8 mouse cellular contexts compared by ENCODE assay signal in the genomic region with DNA sequence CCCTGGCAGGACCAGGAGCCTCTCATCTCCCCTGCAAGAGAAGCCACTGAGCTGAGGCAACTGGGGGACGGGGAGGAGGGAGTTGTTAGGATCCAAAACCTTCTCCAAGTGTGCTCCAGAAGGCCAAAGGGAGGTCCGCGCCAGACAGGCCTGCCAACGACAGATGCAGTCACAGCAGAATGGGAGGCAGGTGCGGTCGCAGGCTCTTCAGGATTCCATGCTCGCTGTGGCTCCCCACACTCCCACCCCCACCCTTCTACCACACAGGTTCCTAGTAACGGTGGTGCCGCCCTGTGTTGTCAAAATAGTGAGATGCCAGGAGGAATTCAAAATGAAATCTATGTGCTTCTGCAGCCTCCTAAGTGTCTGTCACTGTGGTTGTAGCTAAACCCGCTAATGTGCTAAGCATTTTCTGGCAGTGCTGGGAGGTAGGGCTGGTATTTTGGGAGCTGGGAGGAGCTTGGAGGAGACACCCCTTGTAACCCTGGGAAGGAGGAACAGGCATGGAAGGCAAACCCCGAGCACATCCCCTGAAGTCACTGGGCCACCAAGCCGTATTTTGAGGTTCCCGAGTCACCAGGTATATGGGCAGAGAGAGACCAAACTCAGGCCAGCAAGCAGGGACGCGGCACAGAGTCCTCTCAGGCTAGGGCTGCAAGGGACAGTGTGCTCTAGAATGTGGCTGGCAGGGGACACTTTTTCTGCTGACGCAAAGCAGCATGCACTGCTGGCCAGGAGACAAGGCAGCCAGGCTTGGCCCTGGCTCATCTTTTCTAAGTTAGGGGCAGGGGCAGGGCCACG.
DNase-seq lines count a peak whose midpoint lies in the region; TF ChIP-seq lines count a peak whose summit lies in the region.

No protein-coding gene starts in this region.

- peak; percentile 81 for DNase-seq in adrenal gland, adult 2 months
- no peak for DNase-seq in adrenal gland, postnatal 4 days (ENCODE audit: low spot score in 2 of 2)
- DNase-seq in brain, embryonic 14.5 days (ENCODE audit: low read depth): peak; percentile 82
- DNase-seq in frontal cortex, postnatal 36 days (ENCODE audit: low spot score in 2 of 2): peak; percentile 54 to 59
- DNase-seq in heart, postnatal 4 days: peak; percentile 68
- peak; percentile 49 for DNase-seq in right cerebral cortex, adult 18-20 months
- no peak for DNase-seq in adipocyte (ENCODE audit: low spot score)
- no peak for DNase-seq in lung, postnatal 25 days (ENCODE audit: low spot score)

- TF ChIP-seq POLR2A in brain, embryonic 14.5 days (IDR thresholded peaks at IDR 0.05; ENCODE audit: borderline replicate concordance, extremely low read depth, insufficient read depth, insufficient read length, poor library complexity, severe bottlenecking): no peak

- no peak for TF ChIP-seq CTCF in brain, embryonic 14.5 days (IDR thresholded peaks at IDR 0.05; ENCODE audit: borderline replicate concordance, extremely low read depth, insufficient read depth, insufficient read length)

Comparison
In these comparisons a context has a peak if more than half of its experiments do, and no peak if none do; other contexts are left out.
1. DNase-seq: peak in adrenal gland, adult 2 months (single experiment), brain, embryonic 14.5 days (single experiment), frontal cortex, postnatal 36 days (2 of 2), heart, postnatal 4 days (single experiment) and right cerebral cortex, adult 18-20 months (single experiment); none in adrenal gland, postnatal 4 days (0 of 2), adipocyte (single experiment) and lung, postnatal 25 days (single experiment).